Mouse (Mus musculus) cerebellum, adult 2 months (tissue): ENCODE measurements around the gene Sae1. TPM values are rescaled to one million over a fixed set of nuclear protein-coding genes. Genes with fewer than 3 reads are reported as not detected.

Experiments used
- DNase-seq, 2 experiments: peaks; one replicate each; pipeline ENCODE4 v3.0.0; 2021
- H3K27ac ChIP-seq: fragments of 200-500 bp; 2 replicates; pipeline ENCODE4 v1.5.1; 2012; ENCODE audit warnings: low read length, control low read depth, inconsistent platforms; ENCODE audit not compliant: insufficient read depth
- H3K27me3 ChIP-seq: fragments of 200-500 bp; 2 replicates; pipeline ENCODE4 v1.6.1; 2012; ENCODE audit warnings: inconsistent platforms, mild to moderate bottlenecking, low read length, moderate library complexity; ENCODE audit not compliant: control insufficient read depth, insufficient read depth
- H3K4me1 ChIP-seq: fragments of 200-500 bp; 2 replicates; pipeline ENCODE4 v1.6.1; 2011; ENCODE audit warnings: low read length; ENCODE audit not compliant: control insufficient read depth, insufficient read depth
- H3K4me3 ChIP-seq: fragments of 200-500 bp; replicated peaks from 2 replicates; pipeline ENCODE3; 2011; ENCODE audit warnings: mild to moderate bottlenecking, low read depth, low read length, control low read depth; ENCODE audit not compliant: insufficient read depth
- CTCF ChIP-seq: fragments of 200-500 bp; IDR thresholded peaks from 2 replicates; pipeline ENCODE4 v1.5.1; 2011; ENCODE audit warnings: low read depth, mild to moderate bottlenecking, control low read depth, low read length, moderate library complexity, borderline replicate concordance; ENCODE audit not compliant: insufficient read depth
- POLR2A ChIP-seq: fragments of 200-500 bp; IDR thresholded peaks from 2 replicates; pipeline ENCODE4 v1.6.1; 2011; ENCODE audit warnings: low read length, control low read depth, borderline replicate concordance; ENCODE audit not compliant: insufficient read depth
- whole genome bisulfite sequencing: fragments of 180-500 bp; shearing (Covaris S2); methylation state at CpG from one replicate; pipeline ENCODE4 v1.1.7; 2018; 5-methylcytosine and 5-hydroxymethylcytosine counted together
- polyA plus RNA-seq: library from polyadenylated mRNA; depleted of rRNA; stranded (reverse); fragments of >200 nt; gene quantifications from 2 replicates; pipeline ENCODE4 v1.2.3, GENCODE M21; 2012

The Sae1 gene
- polyA plus RNA-seq, 1 experiment = 84.0 TPM

- DNase-seq = no peak
- H3K27ac ChIP-seq = no peak overlapping the region
- H3K4me3 ChIP-seq = no peak overlapping the region
- TF ChIP-seq POLR2A (no peak), CTCF (no peak)
- no peaks in the 10 kb centered on the region for H3K4me1 ChIP-seq
- H3K27me3 ChIP-seq = no peaks in the 10 kb centered on the region
- whole genome bisulfite sequencing = 67% methylated on average over 9 of the region's 9 CpGs
These were observed 102.7 kb downstream of the Sae1 start for GRCm38 (mm10) chr7:16284904-16285303.

DNA sequence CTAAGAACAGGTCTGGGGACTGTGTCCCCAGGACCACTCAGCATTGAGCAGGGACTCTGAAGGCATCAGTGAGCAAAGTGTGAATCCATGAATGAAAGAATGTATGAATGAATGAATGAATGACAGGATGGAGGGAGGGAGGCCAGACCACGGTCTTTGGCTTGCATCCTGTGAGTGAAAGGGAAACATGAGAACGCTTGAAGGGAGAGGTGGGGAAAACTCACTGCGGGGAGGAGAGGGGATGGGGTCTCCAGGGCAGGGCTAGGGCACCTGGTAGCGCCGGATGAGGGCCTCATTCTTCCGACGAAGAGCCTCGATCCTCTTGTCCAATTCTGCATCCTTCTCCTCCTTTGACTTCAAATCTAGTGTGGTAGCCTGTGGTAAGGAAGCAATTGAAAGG is 103.6 kb downstream of the Sae1 start:
- no peak overlapping the region for H3K27ac ChIP-seq
- no peak overlapping the region for H3K4me3 ChIP-seq
- H3K27me3 ChIP-seq = no peaks in the 10 kb centered on the region
- 91% methylated on average over 8 of the region's 8 CpGs for WGBS
- TF ChIP-seq POLR2A (no peak), CTCF (no peak)
- no peaks in the 10 kb centered on the region for H3K4me1 ChIP-seq
- DNase-seq = no peak

DNA sequence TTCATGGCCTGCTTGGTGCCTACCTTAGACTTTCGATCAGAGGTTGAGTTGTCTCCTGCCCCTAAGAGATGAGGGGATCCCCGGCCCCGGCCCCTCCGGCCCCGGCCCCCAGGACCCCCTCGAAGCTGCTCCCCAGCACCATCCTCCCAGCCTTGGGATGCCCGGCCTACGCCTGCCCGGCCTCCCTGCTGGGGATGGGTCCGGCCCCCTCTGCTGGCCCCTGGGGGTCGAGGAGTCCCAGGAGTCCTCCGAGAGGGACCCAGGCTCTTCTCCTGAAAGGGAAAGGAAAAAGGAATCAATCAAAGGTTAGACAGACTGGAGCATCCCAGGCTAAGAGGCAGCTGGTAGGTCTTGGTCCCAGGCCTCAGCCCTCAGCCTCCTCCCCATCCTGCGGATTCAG is 105.3 kb downstream of the Sae1 start:
- no peaks in the 10 kb centered on the region for H3K4me1 ChIP-seq
- H3K27ac ChIP-seq = no peak overlapping the region
- no peak for TF ChIP-seq POLR2A
- TF ChIP-seq CTCF = no peak
- no peaks in the 10 kb centered on the region for H3K27me3 ChIP-seq
- DNase-seq = no peak
- no peak overlapping the region for H3K4me3 ChIP-seq
- WGBS = 89% methylated on average over 13 of the region's 13 CpGs

- TF ChIP-seq CTCF (no peak), POLR2A (no peak)
- H3K27me3 ChIP-seq = no peaks in the 10 kb centered on the region
- 91% methylated on average over 11 of the region's 11 CpGs for WGBS
- no peak overlapping the region for H3K4me3 ChIP-seq
- H3K27ac ChIP-seq = no peak overlapping the region
- DNase-seq = no peak
- H3K4me1 ChIP-seq = no peaks in the 10 kb centered on the region
These were observed 106.9 kb downstream of the Sae1 start for GRCm38 (mm10) chr7:16280721-16281120.

DNA sequence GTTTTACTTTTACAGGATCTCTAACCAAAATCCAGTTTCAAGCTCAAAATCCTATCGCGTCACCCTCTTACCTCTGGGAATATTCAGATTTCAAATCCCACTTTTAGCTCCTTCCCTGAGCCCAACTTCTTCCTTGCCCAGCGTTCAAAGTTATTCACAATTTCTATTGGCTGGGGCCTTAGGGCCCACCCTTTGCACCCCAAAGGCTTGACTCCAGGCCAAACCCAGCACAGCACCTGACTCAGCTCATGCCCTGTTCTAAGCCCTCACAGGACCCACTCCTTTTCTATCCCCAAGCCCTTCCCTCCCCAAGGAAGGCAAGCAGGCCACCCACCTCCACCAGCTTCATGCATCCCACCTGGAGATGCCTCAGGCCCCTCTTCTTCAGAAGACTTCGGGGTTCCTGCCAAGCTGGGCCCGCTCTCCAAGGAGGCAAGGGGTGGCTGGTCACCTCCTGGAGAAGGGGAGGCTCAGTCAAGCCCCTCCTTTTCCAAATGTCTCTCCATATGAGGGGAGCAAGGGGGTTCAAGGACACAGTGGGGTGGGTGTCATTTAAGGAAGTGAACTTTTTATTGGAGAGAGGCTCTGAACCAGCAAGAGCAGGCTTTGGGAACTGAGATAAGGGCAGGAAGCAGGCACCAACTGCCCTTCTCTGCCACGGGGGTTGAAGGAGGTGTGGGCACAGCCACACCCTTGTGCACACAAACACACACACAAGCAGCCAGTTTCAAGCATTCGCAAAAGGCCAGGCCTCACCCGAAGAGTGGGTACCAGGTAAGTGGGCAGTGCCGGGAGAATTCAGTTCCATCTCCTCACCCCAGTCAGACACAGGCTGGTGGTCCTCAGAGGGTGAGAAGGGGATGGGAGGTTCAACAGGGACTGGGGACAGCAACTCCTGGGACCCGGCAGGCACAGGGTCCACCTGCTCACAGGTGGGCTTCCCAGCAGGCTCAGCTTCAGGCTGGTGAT is 112.4 kb downstream of the Sae1 start:
- DNase-seq = peak in 1 of 2 experiments; percentile 18
- Histone ChIP-seq H3K27me3 (no peaks in the 10 kb centered on the region), H3K4me3 (no peak overlapping the region), H3K27ac (no peak overlapping the region), H3K4me1 (peaks cover 14% of the 10 kb centered on the region; the same call in 1 of the 2 replicates)
- WGBS = 88% methylated on average over 10 of the region's 10 CpGs
- no peak for TF ChIP-seq POLR2A
- no peak for TF ChIP-seq CTCF

DNA sequence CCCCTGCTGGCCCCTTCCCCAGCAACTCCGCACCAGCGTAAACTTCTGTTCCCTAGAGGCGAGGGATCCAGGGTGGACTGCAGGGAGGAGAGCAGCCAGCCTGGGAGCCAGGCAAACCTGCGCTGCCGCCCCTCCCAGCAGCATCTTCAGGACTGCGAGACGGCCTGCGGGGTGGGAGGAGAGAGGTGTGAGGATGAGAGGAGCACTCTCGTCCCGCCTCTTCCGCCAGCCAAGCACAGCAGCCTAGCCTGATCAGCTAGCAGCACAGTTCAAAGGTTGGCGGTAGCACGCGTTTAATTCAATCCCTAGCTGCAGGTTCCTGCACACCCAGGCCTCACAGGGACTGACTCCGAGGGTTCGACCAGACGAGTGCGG is 113.9 kb downstream of the Sae1 start:
- under 1% methylated on average over 18 of the region's 18 CpGs for WGBS

DNA sequence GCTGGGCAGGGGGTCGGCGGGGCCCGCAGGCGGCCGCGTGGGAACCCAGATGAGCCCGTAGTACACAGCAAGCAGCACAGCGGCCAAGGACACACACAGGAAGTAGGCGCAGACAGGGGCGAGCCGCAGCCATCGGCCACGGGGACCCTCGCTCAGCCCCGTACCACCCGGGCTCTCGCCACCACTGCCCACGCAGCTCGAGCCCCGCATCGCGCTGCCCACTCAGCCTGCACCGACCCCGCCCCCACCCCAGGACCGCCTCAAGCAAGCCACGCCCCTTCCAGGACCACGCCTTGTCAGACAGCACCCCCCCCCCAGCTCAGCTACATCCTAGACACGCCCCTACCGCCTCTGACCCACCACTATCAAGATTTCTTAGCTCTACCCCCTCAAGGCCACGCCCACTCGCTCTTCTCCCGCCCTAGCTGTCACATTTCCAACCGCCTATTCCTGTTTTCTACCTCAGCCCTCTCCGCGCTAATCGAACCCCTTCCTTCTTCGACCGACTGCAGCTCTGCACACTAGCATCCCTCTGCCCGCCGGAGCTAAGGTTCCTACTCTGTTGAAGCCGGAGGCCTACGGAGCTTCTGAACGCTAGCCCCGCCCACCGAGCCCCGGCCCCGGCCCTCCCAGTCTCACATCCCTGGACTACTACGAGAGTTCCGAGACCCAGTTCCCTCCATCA is 114.4 kb downstream of the Sae1 start, which contains the start of gene Inafm1:
Gene Inafm1, minus strand, starts transcription at position 537 of the 685 bp plus-strand sequence.
- Histone ChIP-seq H3K4me1 (peaks cover 14% of the 10 kb centered on the region; the same call in 1 of the 2 replicates), H3K27ac (peak within 1 kb of the TSS; percentile 85), H3K27me3 (no peaks in the 10 kb centered on the region), H3K4me3 (peak within 1 kb of the TSS; percentile 67)
- TF ChIP-seq POLR2A (peak; percentile 8; the same call in 1 of the 2 replicates), CTCF (no peak)
- 1% methylated on average over 47 of the region's 49 CpGs for WGBS
- DNase-seq = peak; percentile 86 to 87

More for the DNA sequence above, 113.9 kb downstream of the Sae1 start:
- peaks cover 14% of the 10 kb centered on the region; the same call in 1 of the 2 replicates for H3K4me1 ChIP-seq
- TF ChIP-seq CTCF (no peak), POLR2A (peak; percentile 50)
- H3K27ac ChIP-seq = no peak overlapping the region
- H3K4me3 ChIP-seq = peak overlapping the region; percentile 67
- DNase-seq = peak in 1 of 2 experiments; percentile 77
- H3K27me3 ChIP-seq = no peaks in the 10 kb centered on the region

DNA sequence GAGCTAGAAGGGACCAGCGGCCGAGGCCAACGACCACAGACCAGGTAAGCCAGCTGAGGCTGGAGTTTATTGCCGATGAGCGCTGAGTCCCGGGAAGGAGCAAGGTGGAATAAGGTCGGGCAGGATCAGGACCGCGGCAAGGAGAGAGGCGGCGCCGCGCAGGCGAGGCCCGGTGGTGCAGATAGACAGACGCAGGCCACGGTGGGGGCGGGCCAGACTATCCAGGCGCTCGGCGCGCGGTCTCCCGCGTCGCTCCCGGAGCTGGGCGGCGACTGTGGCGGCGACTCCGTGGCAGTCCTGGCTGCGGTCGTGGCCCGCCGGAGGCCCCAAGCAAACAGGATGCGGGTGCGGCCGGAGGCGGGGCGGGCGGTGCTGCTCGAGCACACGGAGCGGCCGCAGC is 114.9 kb downstream of the Sae1 start:
- peak overlapping the region; percentile 85 for H3K27ac ChIP-seq
- peak; percentile 82 to 84 for DNase-seq
- peak; percentile 38; the same call in 1 of the 2 replicates for TF ChIP-seq POLR2A
- TF ChIP-seq CTCF = peak; percentile 23; the same call in 1 of the 2 replicates
- WGBS = under 1% methylated on average over 44 of the region's 46 CpGs
- peaks cover 14% of the 10 kb centered on the region; the same call in 1 of the 2 replicates for H3K4me1 ChIP-seq
- peak overlapping the region; percentile 67 for H3K4me3 ChIP-seq
- H3K27me3 ChIP-seq = no peaks in the 10 kb centered on the region
